Mouse (Mus musculus): ENCODE data around the gene Rasal1. TPM values are rescaled to one million over a fixed set of nuclear protein-coding genes. Genes with fewer than 3 reads are reported as not detected.

The Rasal1 gene
- polyA plus RNA-seq (2015; fragmentation: Nextera tagmentation; extraction: Ambion mirVana) = 0.07 and 0.32 TPM in 2 replicates

GRCm38 (mm10) chr5:120648569-120649373, at the start of gene Rasal1:
Gene Rasal1 (plus strand): TSS chr5:120648812.
- H3K9me3 ChIP-seq (replicated peaks) = no peaks in the 10 kb centered on the region
- H3K4me1 ChIP-seq (replicated peaks) = peaks cover 23% of the 10 kb centered on the region
- peak within 1 kb of the TSS; percentile 41 for H3K4me3 ChIP-seq (replicated peaks)
- H3K4me2 ChIP-seq = peak within 1 kb of the TSS; percentile 67
- under 1% methylated on average over 53 of the region's 53 CpGs for WGBS (ENCODE audit: insufficient replicate concordance)
- H3K27ac ChIP-seq (replicated peaks) = no peak within 1 kb of the TSS
- peaks cover 77% of the 10 kb centered on the region for H3K27me3 ChIP-seq
- no peak within 1 kb of the TSS; the same call in 1 of the 2 replicates for H3K9ac ChIP-seq
- H3K36me3 ChIP-seq (replicated peaks) = no peaks in the 10 kb centered on the region
- ATAC-seq (ENCODE audit: insufficient read depth) = peak; percentile 59

GRCm38 (mm10) chr5:120599625-120600024, 49.0 kb upstream of the Rasal1 start:
- Histone ChIP-seq H3K4me1 (replicated peaks) (peaks cover 41% of the 10 kb centered on the region), H3K4me3 (replicated peaks) (peak overlapping the region; percentile 17; the same call in 1 of the 2 replicates), H3K9ac (no peak overlapping the region), H3K9me3 (replicated peaks) (no peaks in the 10 kb centered on the region), H3K27ac (replicated peaks) (peak overlapping the region; percentile 87), H3K36me3 (replicated peaks) (no peaks in the 10 kb centered on the region), H3K27me3 (no peaks in the 10 kb centered on the region), H3K4me2 (peak overlapping the region; percentile 60)
- ATAC-seq (ENCODE audit: insufficient read depth) = peak; percentile 95
- WGBS (ENCODE audit: insufficient replicate concordance) = 23% methylated on average over 6 of the region's 6 CpGs

- H3K4me1 ChIP-seq (replicated peaks) = peaks cover 51% of the 10 kb centered on the region
- peak overlapping the region; percentile 87 for H3K27ac ChIP-seq (replicated peaks)
- ATAC-seq (ENCODE audit: insufficient read depth) = no peak
- no peak overlapping the region for H3K9ac ChIP-seq
- H3K36me3 ChIP-seq (replicated peaks) = no peaks in the 10 kb centered on the region
- H3K27me3 ChIP-seq = no peaks in the 10 kb centered on the region
- no peak overlapping the region for H3K4me2 ChIP-seq
- no peak overlapping the region for H3K4me3 ChIP-seq (replicated peaks)
- WGBS (ENCODE audit: insufficient replicate concordance) = 54% methylated on average over 11 of the region's 11 CpGs
- H3K9me3 ChIP-seq (replicated peaks) = no peaks in the 10 kb centered on the region
Observed at GRCm38 (mm10) chr5:120600946-120601668, 47.5 kb upstream of the Rasal1 start.

- Histone ChIP-seq H3K4me3 (replicated peaks) (no peak overlapping the region), H3K27ac (replicated peaks) (no peak overlapping the region), H3K4me1 (replicated peaks) (peaks cover 57% of the 10 kb centered on the region), H3K9ac (no peak overlapping the region), H3K9me3 (replicated peaks) (no peaks in the 10 kb centered on the region), H3K36me3 (replicated peaks) (no peaks in the 10 kb centered on the region), H3K4me2 (no peak overlapping the region), H3K27me3 (no peaks in the 10 kb centered on the region)
- 86% methylated on average over 12 of the region's 12 CpGs for WGBS (ENCODE audit: insufficient replicate concordance)
- no peak for ATAC-seq (ENCODE audit: insufficient read depth)
Observed at GRCm38 (mm10) chr5:120602210-120602609, 46.4 kb upstream of the Rasal1 start.

- Histone ChIP-seq H3K4me1 (replicated peaks) (peaks cover 50% of the 10 kb centered on the region), H3K27me3 (no peaks in the 10 kb centered on the region)
Observed at GRCm38 (mm10) chr5:120603515-120603914, 45.1 kb upstream of the Rasal1 start.

GRCm38 (mm10) chr5:120604839-120605238, 43.8 kb upstream of the Rasal1 start:
- no peaks in the 10 kb centered on the region for H3K27me3 ChIP-seq
- no peaks in the 10 kb centered on the region for H3K9me3 ChIP-seq (replicated peaks)
- peak overlapping the region; percentile 63 for H3K4me2 ChIP-seq
- 0 out of 2 replicates have a peak, but pooled peaks have one; percentile 19 for ATAC-seq (ENCODE audit: insufficient read depth)
- no peak overlapping the region for H3K9ac ChIP-seq
- H3K4me3 ChIP-seq (replicated peaks) = peak overlapping the region; percentile 37
- H3K4me1 ChIP-seq (replicated peaks) = peaks cover 37% of the 10 kb centered on the region
- no peaks in the 10 kb centered on the region for H3K36me3 ChIP-seq (replicated peaks)
- H3K27ac ChIP-seq (replicated peaks) = no peak overlapping the region
- 4% methylated on average over 6 of the region's 6 CpGs for WGBS (ENCODE audit: insufficient replicate concordance)

More at GRCm38 (mm10) chr5:120603515-120603914, 45.1 kb upstream of the Rasal1 start:
- Histone ChIP-seq H3K36me3 (replicated peaks) (no peaks in the 10 kb centered on the region), H3K27ac (replicated peaks) (no peak overlapping the region), H3K9ac (no peak overlapping the region), H3K4me3 (replicated peaks) (no peak overlapping the region), H3K4me2 (no peak overlapping the region), H3K9me3 (replicated peaks) (no peaks in the 10 kb centered on the region)
- ATAC-seq (ENCODE audit: insufficient read depth) = no peak
- 80% methylated on average over 7 of the region's 7 CpGs for WGBS (ENCODE audit: insufficient replicate concordance)

GRCm38 (mm10) chr5:120605241-120605661, 43.4 kb upstream of the Rasal1 start:
- peak overlapping the region; percentile 37 for H3K4me3 ChIP-seq (replicated peaks)
- H3K27ac ChIP-seq (replicated peaks) = no peak overlapping the region
- H3K36me3 ChIP-seq (replicated peaks) = no peaks in the 10 kb centered on the region
- H3K9me3 ChIP-seq (replicated peaks) = no peaks in the 10 kb centered on the region
- H3K9ac ChIP-seq = no peak overlapping the region
- peak; percentile 29 for ATAC-seq (ENCODE audit: insufficient read depth)
- peak overlapping the region; percentile 63 for H3K4me2 ChIP-seq
- H3K27me3 ChIP-seq = no peaks in the 10 kb centered on the region
- 3% methylated on average over 10 of the region's 10 CpGs for WGBS (ENCODE audit: insufficient replicate concordance)
- peaks cover 32% of the 10 kb centered on the region for H3K4me1 ChIP-seq (replicated peaks)

- 2% methylated on average over 8 of the region's 8 CpGs for WGBS (ENCODE audit: insufficient replicate concordance)
- no peak overlapping the region for H3K9ac ChIP-seq
Observed at GRCm38 (mm10) chr5:120605688-120606087, 42.9 kb upstream of the Rasal1 start.

GRCm38 (mm10) chr5:120606590-120607200, 41.9 kb upstream of the Rasal1 start:
- Histone ChIP-seq H3K4me3 (replicated peaks) (no peak overlapping the region), H3K9me3 (replicated peaks) (no peaks in the 10 kb centered on the region), H3K9ac (no peak overlapping the region), H3K27me3 (no peaks in the 10 kb centered on the region), H3K27ac (replicated peaks) (no peak overlapping the region), H3K4me2 (no peak overlapping the region), H3K36me3 (replicated peaks) (no peaks in the 10 kb centered on the region), H3K4me1 (replicated peaks) (peaks cover 28% of the 10 kb centered on the region)
- WGBS (ENCODE audit: insufficient replicate concordance) = 68% methylated on average over 25 of the region's 25 CpGs
- ATAC-seq (ENCODE audit: insufficient read depth) = no peak

More at GRCm38 (mm10) chr5:120605688-120606087, 42.9 kb upstream of the Rasal1 start:
- Histone ChIP-seq H3K4me3 (replicated peaks) (peak overlapping the region; percentile 37), H3K27ac (replicated peaks) (no peak overlapping the region), H3K9me3 (replicated peaks) (no peaks in the 10 kb centered on the region), H3K4me1 (replicated peaks) (peaks cover 28% of the 10 kb centered on the region), H3K36me3 (replicated peaks) (no peaks in the 10 kb centered on the region), H3K4me2 (peak overlapping the region; percentile 63), H3K27me3 (no peaks in the 10 kb centered on the region)
- ATAC-seq (ENCODE audit: insufficient read depth) = peak; percentile 51

- Histone ChIP-seq H3K36me3 (replicated peaks) (no peaks in the 10 kb centered on the region), H3K27ac (replicated peaks) (no peak overlapping the region), H3K27me3 (no peaks in the 10 kb centered on the region), H3K4me3 (replicated peaks) (no peak overlapping the region), H3K9ac (no peak overlapping the region), H3K9me3 (replicated peaks) (no peaks in the 10 kb centered on the region), H3K4me2 (no peak overlapping the region), H3K4me1 (replicated peaks) (peaks cover 33% of the 10 kb centered on the region)
- WGBS (ENCODE audit: insufficient replicate concordance) = 83% methylated on average over 3 of the region's 3 CpGs
- no peak for ATAC-seq (ENCODE audit: insufficient read depth)
Observed at GRCm38 (mm10) chr5:120607335-120607734, 41.3 kb upstream of the Rasal1 start.

Data from liver, embryonic 15.5 days (tissue).